Mouse (Mus musculus) kidney, adult 2 months (tissue): ENCODE measurements around the gene Nceh1. TPM values are rescaled to one million over a fixed set of nuclear protein-coding genes. Genes with fewer than 3 reads are reported as not detected.
A peak's percentile ranks its signal among the peaks of the same experiment; 100 is the strongest.

Experiments used
- DNase-seq: peaks from one replicate; pipeline ENCODE4 v3.0.0; 2021
- H3K27ac ChIP-seq: fragments of 200-500 bp; 2 replicates; pipeline ENCODE4 v1.5.1; 2012; ENCODE audit warnings: low read depth, low read length, control low read depth, inconsistent platforms; ENCODE audit not compliant: insufficient read depth
- H3K27me3 ChIP-seq: fragments of 200-500 bp; replicated peaks from 2 replicates; pipeline ENCODE4 v1.6.1; 2012; ENCODE audit warnings: mild to moderate bottlenecking, moderate library complexity, low read length, inconsistent platforms; ENCODE audit not compliant: control insufficient read depth, insufficient read depth
- H3K36me3 ChIP-seq: fragments of 200-500 bp; 2 replicates; pipeline ENCODE4 v1.6.1; 2012; ENCODE audit warnings: mild to moderate bottlenecking, moderate library complexity, low read length, inconsistent platforms; ENCODE audit not compliant: control insufficient read depth, insufficient read depth
- H3K4me1 ChIP-seq: fragments of 200-500 bp; 2 replicates; pipeline ENCODE4 v1.6.1; 2011; ENCODE audit warnings: low read length; ENCODE audit not compliant: control insufficient read depth, insufficient read depth
- H3K4me3 ChIP-seq: fragments of 200-500 bp; 2 replicates; pipeline ENCODE4 v1.5.1; 2011; ENCODE audit warnings: mild to moderate bottlenecking, low read depth, low read length, control low read depth; ENCODE audit not compliant: insufficient read depth
- CTCF ChIP-seq: fragments of 200-500 bp; conservative IDR thresholded peaks from 2 replicates; pipeline ENCODE4 v1.5.1; 2011; ENCODE audit warnings: low read depth, mild to moderate bottlenecking, control low read depth, low read length, moderate library complexity, mixed read lengths; ENCODE audit not compliant: insufficient read depth, insufficient read length
- POLR2A ChIP-seq: fragments of 200-500 bp; IDR thresholded peaks from one replicate; pipeline ENCODE4 v1.6.1; 2011; ENCODE audit warnings: low read depth, low read length, control low read depth
- WGBS: fragments of 180-500 bp; shearing (Covaris S2); methylation state at CpG from one replicate; pipeline ENCODE4 v1.1.7; 2018; 5-methylcytosine and 5-hydroxymethylcytosine counted together
- polyA plus RNA-seq: library from polyadenylated mRNA; depleted of rRNA; stranded (reverse); fragments of >200 nt; gene quantifications from 2 replicates; pipeline ENCODE4 v1.2.3, GENCODE M21; 2012

Nceh1 gene
- polyA plus RNA-seq, 1 experiment = 141 TPM

DNA sequence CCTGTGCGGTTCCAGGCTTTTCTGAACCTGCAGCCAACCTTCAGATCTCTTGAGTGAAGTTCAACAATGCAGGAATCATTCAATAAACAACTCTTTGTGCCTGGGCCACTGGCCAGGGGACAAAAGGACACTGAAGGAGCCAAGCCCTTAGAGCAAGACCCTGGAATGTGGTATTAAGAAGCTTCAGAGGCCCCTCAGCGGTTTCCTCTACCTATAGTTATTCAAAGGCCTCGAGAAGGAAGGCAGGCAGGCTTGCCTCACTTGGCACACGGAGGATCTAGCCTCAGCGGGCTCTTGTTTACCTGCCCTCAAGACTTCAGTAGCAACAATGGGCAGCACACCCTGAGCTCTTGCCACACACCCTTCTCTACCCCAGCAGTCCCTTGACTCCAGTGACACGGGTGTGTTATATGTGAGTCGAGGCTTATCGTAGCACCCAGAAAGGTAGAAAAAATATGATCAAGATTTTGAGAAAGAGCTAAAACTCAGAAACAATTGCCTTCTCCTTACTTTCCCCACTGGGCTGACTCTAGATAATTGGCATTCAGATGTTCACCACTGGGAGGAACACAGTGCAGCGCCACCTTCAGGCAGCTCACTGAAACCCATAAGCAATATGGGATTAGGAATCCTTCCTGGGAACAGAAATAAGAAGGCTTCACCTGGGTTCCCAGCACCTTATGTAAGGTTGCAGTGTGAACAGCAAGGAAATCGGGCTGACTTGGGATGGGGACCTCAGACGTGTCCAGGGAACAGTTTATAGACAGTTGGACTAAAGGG lies 46.0 kb downstream of the Nceh1 start:
- H3K27ac ChIP-seq = peak overlapping the region; percentile 41
- no peaks in the 10 kb centered on the region for H3K27me3 ChIP-seq
- no peak overlapping the region for H3K4me3 ChIP-seq
- peaks cover 15% of the 10 kb centered on the region for H3K4me1 ChIP-seq
- H3K36me3 ChIP-seq = peaks cover 3% of the 10 kb centered on the region; the same call in 1 of the 2 replicates
- 67% methylated on average over 11 of the region's 11 CpGs for WGBS
- TF ChIP-seq POLR2A (no peak), CTCF (peak; percentile 59)
- peak; percentile 72 for DNase-seq

- WGBS = 54% methylated on average over 4 of the region's 4 CpGs
- Histone ChIP-seq H3K27me3 (no peaks in the 10 kb centered on the region), H3K36me3 (no peaks in the 10 kb centered on the region; the same call in 1 of the 2 replicates), H3K4me1 (peaks cover 19% of the 10 kb centered on the region), H3K27ac (peak overlapping the region; percentile 83), H3K4me3 (no peak overlapping the region)
- TF ChIP-seq CTCF = no peak
- no peak for TF ChIP-seq POLR2A
- peak; percentile 63 for DNase-seq
Observed at GRCm38 (mm10) chr3:27233361-27233760, 50.6 kb downstream of the Nceh1 start.

GRCm38 (mm10) chr3:27233841-27234240 lies 51.1 kb downstream of the Nceh1 start:
- no peaks in the 10 kb centered on the region for H3K27me3 ChIP-seq
- H3K36me3 ChIP-seq = no peaks in the 10 kb centered on the region; the same call in 1 of the 2 replicates
- DNase-seq = peak; percentile 80
- TF ChIP-seq CTCF (peak; percentile 22; the same call in 1 of the 2 replicates), POLR2A (no peak)
- H3K4me3 ChIP-seq = no peak overlapping the region
- H3K27ac ChIP-seq = peak overlapping the region; percentile 76
- H3K4me1 ChIP-seq = peaks cover 22% of the 10 kb centered on the region
- 42% methylated on average over 6 of the region's 6 CpGs for WGBS

DNA sequence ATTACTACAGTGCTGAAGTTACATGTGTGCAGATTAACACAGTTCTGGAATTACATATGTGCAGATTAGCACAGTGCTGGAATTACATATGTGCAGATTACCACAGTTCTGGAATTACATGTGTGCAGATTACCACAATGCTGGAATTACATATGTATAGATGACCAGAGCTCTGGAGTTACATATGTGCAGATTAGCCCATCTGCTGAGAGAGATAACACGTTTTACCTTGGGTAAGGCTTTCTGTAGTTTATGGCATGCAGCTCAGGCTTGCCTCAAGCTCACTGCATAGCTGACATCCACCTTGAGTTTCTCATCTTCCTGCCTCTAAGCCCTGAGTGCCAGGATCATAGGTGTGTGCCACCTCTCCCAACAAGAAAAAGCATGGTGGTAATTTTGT lies 52.2 kb downstream of the Nceh1 start:
- TF ChIP-seq CTCF (no peak), POLR2A (no peak)
- DNase-seq = no peak
- no peaks in the 10 kb centered on the region; the same call in 1 of the 2 replicates for H3K36me3 ChIP-seq
- H3K27me3 ChIP-seq = no peaks in the 10 kb centered on the region
- 78% methylated on average over 1 of the region's 1 CpGs for WGBS
- H3K4me3 ChIP-seq = no peak overlapping the region
- H3K4me1 ChIP-seq = peaks cover 25% of the 10 kb centered on the region
- no peak overlapping the region for H3K27ac ChIP-seq

DNA sequence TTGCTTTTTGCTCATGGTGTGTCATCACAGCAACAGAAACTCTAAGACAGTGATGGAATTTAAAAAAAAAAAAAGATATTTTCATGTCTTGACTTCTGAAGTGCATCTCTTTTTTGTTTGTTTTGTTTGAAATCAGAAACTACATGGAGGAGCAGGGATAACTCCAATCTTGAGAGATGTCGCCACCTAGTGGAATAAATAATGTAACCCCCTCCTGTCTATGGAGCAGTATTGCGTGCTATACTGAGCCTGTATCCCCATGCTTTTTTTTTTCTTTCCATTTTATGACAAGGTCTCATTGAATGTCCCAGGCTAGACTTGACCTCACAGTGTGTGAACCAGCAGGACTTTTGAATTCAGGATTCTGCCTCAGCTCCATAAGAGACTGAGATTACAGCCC lies 54.5 kb downstream of the Nceh1 start:
- no peak for TF ChIP-seq POLR2A
- peak; percentile 32; the same call in 1 of the 2 replicates for TF ChIP-seq CTCF
- peak; percentile 80 for DNase-seq
- peaks cover 2% of the 10 kb centered on the region for H3K36me3 ChIP-seq
- no peak overlapping the region for H3K27ac ChIP-seq
- H3K27me3 ChIP-seq = no peaks in the 10 kb centered on the region
- H3K4me1 ChIP-seq = peaks cover 21% of the 10 kb centered on the region
- 5% methylated on average over 2 of the region's 2 CpGs for WGBS
- H3K4me3 ChIP-seq = no peak overlapping the region

DNA sequence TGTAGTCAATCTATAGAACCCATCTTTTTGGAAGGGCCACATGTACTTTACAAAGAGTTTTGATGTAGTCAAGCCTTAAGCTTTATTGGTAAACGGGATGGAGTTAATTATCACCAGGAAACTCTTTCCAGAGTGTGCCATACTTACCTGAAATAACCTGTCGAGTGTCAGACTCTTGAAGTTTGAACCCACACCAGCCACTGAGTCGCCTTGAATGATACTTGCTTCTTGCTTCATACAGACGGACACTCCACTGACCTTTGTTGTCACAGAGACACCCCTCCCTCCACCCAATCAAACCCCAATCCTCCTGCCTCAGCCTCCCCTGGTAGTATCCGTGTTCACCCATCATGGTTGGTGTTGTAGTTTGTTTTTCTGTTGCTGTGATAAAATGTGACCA lies 55.8 kb downstream of the Nceh1 start:
- WGBS = 47% methylated on average over 5 of the region's 5 CpGs
- H3K4me1 ChIP-seq = peaks cover 14% of the 10 kb centered on the region; the same call in 1 of the 2 replicates
- no peak overlapping the region for H3K4me3 ChIP-seq
- H3K36me3 ChIP-seq = peaks cover 2% of the 10 kb centered on the region
- no peaks in the 10 kb centered on the region for H3K27me3 ChIP-seq
- no peak for TF ChIP-seq POLR2A
- TF ChIP-seq CTCF = no peak
- H3K27ac ChIP-seq = peak overlapping the region; percentile 49
- peak; percentile 75 for DNase-seq

GRCm38 (mm10) chr3:27239568-27239967 lies 56.8 kb downstream of the Nceh1 start:
- Histone ChIP-seq H3K4me3 (no peak overlapping the region), H3K27me3 (no peaks in the 10 kb centered on the region), H3K4me1 (peaks cover 8% of the 10 kb centered on the region; the same call in 1 of the 2 replicates), H3K36me3 (peaks cover 2% of the 10 kb centered on the region), H3K27ac (no peak overlapping the region)
- WGBS = 90% methylated on average over 16 of the region's 16 CpGs
- TF ChIP-seq CTCF (no peak), POLR2A (no peak)
- no peak for DNase-seq
